Mouse (Mus musculus): ENCODE results near the gene Brms1l. TPM values are rescaled to one million over a fixed set of nuclear protein-coding genes. Genes with fewer than 3 reads are reported as not detected.
"Not testable (repeated sequence)": the region's sequence is repeated elsewhere in the genome, so short reads cannot be mapped to it uniquely, and the experiment has no call there.

The Brms1l gene
- total RNA-seq (2021), result 10 to 100 TPM; 25.8 to 29.0 TPM

DNA sequence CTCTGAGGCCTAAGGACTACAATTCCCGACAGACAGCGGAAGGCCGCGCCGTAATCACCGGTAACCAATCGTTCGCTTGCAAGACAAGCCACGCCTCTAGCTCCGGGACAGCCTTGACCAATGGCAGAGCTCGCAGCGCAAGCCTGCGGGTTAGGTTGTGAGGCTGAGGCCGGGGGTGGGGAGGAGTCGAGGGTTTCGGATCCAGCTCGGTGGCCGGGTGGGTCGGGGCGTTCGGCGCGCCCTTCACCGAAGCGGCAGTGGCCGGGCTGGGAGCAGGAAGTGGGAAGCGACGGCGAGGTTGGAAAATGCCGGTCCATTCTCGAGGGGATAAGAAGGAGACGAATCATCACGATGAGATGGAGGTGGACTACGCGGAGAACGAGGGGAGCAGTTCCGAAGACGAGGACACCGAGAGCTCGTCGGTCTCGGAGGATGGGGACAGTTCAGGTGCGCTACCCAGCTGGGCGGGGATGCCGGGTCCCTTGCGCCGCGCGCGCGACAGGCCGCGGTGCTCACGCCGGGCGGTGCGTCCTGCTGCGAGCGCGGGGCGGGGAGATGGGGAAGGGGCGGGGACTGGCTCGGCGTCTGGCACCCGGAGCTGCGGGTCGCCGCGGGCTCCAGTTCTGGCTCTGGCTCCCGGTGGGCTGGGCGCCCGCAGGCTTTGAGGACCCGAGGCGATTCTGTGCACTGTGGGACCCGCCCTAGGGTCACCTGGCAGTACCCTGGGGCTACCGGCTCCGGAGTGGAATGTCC is at the start of gene Brms1l:
TSS of gene Brms1l (plus strand) at position 126 of the 753 bp plus-strand sequence.
- peak; percentile 97 for DNase-seq

DNA sequence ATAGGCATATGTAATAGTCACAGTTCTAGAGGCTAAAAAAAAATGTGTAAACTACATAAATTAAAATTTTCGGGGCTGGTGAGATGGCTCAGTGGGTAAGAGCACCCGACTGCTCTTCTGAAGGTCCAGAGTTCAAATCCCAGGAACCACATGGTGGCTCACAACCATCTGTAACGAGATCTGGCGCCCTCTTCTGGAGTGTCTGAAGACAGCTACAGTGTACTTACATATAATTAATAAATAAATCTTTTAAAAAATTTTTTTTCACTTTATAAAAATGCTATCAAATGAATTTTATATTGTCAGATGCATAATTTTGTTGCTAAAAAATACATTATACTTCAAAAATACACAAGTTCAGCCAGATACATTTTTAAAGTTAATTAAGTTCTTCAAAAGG is 41.6 kb upstream of the Brms1l start:
- DNase-seq, result not testable (repeated sequence)

DNA sequence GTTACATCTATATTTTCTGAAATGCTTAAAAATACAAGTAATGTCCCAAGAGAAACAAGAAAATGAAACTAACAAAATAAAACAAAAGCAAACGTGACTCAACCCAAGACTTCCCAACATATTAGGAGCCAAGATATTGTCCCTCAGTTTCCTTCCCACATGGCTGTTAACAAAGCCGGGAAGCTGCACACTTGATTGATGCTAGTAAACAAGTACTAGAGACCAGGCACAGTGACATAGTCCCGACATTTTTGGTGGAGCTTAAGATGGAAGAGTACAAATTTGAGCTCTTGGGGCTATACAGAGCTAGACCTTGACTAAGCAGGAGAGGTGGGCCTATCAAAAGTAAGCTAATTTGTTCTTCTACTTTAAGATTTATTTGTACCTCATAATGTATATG is 39.0 kb upstream of the Brms1l start:
- no peak for DNase-seq

DNA sequence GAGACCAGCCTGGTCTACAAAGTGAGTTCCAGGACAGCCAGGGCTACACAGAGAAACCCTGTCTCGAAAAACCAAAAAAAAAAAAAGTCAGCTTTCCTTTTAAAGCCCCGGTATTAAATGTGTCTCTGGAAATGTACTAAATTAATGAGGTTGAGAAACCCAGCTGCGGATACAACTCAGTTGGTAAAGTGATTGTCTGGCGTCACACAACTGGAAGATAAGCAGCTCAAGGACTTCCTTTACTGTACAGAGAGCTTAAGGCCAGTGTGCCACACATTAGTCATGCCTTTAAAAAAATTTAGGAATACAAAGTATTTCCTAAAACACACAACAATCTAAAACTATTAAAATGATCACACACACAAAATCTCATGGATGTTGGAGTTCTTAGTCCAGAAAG is 37.4 kb upstream of the Brms1l start:
- DNase-seq, result no peak

DNA sequence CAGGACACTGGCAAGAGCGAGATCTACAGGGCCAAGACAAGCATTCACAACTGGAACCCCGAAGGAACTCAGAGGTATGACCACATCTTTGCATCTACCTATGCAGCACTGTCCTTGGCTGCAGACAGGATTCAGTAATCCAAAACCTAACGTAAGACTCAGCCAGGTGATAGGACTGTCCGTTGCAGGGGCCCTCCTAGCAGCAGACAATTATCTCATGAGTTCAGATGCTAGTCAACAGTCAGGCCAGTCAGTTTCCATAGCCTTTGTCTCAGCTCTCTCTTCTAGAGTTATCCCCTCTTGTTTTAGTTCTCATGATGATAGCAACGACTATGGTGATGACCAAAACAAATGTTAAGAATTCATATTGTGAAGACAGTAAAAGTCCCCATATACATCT is 36.0 kb upstream of the Brms1l start:
- DNase-seq, result no peak

DNA sequence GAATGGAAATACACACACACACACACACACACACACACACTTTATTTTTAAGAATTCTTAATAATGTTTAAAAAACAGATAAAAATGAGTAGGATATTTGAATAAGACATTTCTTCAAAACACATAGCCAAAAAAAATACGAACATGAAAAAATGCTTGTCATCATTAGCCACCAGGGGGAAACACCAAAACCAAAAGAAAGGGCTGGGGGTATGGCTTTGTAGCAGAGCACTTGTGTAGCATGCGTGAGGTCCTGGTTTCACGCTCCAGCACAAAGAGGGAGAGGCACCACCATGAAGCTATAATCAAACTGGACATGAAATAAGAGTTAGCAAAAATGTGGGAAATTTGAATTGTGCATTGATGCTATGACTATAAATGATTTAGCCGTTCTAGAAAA is 35.0 kb upstream of the Brms1l start:
- no peak for DNase-seq

DNA sequence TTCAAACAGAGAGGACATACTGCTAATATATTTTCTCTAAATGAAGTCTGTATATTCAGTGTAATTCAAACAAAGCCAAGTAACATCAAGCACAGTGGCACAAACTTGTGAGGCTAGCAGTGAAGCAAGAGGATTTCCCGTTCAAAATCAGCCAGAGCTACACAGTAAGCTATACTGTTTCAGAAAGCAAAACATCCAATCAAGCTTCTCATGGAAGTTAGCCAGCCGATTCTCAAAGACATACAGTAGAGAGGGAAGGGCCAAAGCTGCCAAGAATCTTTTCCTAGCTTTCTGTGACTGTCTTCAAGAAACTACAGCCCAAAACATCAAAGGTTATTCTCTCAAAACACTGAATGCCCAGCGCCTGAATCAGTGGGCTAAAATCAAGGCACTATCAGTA is 31.1 kb upstream of the Brms1l start:
- no peak for DNase-seq

DNA sequence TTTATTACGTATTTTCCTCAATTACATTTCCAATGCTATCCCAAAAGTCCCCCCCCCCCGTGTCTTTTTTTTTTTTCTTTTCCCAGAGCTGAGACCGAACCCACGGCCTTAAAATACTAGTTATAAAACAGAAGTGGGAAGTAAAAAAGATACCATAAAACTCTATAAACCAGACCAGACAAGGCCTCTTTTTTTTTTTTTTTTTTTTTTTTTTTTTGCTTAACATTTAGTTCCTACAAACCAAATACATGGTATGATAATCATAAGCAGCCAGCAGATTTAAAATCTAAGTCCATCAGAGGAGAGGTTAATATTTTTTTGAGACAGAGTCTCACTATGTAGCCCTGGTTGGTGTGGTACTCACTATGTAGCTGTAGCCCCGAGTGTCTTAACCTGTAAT is 19.6 kb upstream of the Brms1l start:
- DNase-seq, result no peak

DNA sequence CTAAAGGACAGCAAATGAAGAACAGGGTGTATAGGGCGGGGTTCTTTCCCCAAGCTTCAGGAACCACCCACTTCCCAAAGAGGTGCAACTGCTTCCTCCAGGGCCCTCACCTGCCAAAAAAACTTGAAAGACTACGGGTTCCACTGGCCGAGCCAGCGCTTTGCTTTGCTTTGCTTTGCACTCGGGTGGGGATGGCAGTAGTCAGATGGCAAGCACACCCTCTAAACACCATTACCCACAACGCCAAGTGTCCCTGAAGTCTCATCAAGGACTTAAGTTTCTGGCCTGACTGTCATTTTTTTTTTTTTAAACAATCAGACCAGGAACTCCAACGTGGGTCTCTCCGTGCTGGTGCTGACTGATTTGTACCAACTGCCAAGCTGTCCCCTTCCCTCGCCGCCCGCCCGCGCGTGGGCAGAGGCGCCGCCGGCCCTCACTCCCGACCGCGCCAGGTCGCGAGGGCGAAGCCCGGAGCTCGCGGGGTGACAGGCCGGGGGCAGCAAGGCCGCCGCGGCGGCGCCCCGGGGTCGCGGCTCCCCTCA is 15.9 kb upstream of the Brms1l start:
- DNase-seq, result peak; percentile 49

DNA sequence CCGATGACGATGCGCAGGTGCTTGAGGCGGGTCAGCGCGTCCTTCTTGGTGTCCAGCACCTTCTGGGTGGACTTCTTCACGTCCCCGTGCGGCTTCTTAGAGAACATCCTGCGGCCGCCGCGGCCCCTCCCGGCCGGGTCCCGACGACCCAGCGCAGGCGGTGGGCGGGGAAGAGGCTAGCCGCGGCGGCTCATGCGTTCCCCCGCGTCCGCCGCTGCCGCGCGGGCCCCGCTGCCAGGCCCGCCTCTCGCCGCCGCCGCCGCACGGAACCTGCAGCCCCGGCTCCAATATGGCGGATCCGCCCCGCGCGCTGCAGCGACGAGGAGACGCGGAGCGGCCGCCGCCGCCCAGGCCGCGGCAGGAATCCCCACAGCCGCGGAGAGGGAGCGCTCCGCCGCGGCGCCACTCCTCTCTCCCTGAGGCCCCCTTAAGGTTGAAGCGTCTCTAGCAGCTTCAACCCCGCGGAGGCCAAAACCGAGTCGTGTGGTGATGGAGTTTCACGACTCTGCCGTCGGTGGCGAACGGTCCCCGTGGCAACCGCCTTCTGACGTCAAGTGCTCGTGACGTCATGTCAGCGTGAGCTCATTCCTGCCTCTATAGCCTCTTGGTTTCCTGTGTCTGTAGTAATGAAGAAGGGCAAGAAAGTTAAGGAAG is 15.3 kb upstream of the Brms1l start, which contains the start of gene Ralgapa1:
TSS of gene Ralgapa1 (minus strand) at position 507 of the 654 bp plus-strand sequence.
- peak; percentile 92 for DNase-seq

DNA sequence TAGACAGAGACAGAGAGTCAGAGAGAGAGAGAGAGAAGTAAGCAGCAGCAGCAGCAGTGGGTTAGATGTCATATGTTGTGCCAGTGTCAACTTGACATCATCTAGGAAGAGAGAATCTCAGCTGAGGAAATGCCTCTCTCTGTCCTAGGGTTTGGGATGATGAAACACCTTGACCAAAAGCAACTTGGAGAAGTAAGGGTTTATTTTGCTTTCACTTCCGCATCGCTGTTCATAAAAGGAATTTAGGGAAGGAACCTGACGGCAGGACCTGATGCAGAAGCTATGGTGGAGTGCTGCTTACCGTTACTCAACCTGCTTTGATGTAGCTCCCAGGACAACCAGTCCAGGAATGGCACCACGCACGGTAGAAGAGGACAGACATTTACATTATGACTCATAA is 12.1 kb upstream of the Brms1l start:
- DNase-seq, result no peak

DNA sequence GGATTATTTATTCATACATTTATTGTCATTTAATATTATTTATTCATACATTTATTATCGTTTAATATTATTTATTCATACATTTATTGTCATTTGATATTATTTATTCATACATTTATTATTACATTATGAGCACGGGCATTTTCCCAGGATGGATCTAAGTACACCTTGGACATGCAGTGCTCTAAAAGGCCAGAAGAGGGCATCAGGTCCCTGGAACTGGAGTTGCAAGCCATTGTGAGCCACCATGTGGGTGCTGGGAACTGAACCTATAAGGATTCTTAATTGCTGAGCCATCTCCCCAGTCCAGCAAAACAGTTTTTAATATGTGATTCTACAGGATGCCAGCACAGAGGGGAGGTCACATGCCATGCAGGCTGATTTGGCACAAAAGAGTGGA is 10.6 kb upstream of the Brms1l start:
- no peak for DNase-seq

DNA sequence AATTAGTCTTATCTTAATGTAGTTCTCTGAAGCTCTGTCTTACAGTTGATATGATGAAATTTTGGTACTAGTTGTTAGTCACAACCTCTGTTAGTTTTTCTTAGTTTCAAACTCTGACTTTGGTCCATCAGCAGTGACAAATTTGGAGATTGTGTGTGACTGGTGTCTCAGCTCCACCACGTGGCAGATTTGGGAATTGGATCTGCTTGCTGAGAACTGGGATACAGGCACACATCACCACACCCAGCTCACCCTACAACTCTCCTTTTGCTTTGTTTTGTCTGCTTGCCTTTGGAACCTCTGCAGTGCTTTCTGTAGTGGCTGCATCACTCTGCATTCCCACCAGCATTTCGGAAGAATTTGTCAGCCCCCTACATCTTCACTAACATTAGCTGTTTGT is 5.0 kb upstream of the Brms1l start:
- peak; percentile 82 for DNase-seq

DNA sequence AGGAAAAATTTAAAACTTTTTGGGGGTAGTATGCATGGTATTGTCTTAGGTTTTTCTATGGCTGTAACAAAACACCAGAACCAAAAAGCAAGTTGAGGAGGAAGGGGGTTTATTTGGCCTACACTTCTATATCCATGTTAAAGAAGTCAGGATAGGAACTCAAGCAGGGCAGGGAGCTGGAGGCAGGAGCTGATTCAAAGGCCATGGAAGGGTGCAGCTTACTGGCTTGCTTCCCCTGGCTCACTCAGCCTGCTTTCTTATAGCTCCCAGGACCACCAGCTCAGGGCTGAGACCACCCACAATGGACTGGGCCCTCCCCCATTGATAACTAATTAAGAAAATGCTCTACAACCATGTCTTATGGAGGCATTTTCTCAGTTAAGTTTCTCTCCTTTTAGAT is 3.2 kb upstream of the Brms1l start:
- no peak for DNase-seq

DNA sequence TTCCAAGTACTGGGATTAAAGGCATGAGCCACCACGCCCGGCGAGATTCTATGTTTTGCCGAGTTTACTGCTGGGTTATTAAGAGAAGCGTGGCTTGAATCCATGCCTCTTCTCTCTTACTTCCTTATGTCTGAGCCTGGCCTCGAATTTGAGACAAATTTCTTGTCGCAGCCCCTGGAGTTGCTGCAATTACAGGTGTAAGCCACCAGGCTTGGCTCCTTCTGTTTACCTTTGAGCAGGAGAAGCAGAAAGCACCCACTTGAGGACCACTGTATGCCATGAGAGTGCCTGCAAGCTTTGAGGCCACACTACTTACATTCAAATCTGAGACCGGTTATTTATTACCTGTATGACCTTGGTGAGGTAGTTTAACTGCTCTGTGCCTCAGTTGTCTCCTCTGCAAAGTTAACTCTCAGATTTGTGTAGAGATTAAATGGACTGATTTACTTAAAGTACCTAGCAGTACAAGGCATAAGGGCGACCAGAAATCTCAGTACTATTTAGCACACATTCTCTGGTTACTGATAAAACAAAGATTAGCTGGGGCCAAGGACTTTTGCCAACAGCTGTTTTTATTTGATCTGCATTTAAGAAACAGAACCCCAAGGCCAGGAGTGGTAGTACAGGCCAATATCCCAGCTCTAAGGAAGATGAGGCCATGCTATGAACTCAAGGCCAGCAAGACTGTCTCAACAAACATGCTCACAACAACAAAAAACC is 2.1 kb upstream of the Brms1l start:
- DNase-seq, result no peak

DNA sequence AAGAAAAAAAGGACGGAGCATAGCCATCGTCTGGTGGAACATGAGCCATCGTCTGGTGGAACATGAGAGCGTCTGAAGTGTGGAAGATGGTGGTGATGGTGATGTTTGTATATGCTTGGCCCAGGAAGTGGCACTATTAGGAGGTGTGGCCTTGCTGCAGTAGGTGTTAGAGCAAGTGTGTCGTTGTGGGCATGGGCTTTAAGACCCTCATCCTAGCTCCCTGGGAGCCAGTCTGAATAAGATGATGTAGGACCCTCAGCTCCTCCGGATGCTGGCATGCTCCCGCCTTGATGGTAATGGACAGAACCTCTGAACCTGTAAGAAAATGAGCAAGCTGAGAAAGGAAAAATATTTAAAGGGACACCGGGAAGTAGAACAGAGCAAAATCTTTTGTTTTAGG is 1.2 kb upstream of the Brms1l start:
- DNase-seq, result no peak

DNA sequence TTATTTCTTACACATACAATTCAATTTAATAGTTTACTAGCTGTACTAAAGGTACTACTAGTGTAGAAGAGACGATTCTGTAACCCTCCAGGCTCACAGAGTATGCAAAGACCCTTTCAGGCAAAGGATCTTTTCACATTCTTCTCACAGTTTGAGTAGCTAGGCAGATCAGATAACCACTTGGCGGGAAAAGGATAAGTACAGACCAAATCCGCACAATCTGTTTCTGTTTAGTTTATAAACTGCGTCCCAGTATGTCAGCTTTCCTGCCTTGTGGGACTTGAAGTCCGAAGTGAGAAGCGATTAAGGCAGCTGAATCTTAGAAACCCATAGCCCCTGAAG is 296 bp upstream of the Brms1l start:
- no peak for DNase-seq

DNA sequence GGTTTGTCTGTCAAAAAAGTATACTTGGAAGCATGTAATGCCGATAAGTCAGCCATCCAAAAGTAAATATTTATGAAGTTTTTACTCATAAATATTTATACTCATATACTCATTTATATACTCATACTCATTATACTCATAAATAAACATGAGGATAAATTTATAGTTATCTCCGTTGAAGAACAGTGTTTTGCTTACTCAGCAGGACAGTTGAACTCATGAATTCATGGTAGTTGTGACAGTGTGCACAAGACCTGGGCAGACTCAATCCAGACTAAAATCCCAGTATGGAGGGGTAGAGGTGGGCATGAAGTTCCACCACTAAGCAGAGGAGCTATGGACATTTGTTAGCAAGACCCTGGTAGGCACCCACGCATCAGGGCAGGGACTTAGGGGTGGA is 1.4 kb downstream of the Brms1l start:
- no peak for DNase-seq

DNA sequence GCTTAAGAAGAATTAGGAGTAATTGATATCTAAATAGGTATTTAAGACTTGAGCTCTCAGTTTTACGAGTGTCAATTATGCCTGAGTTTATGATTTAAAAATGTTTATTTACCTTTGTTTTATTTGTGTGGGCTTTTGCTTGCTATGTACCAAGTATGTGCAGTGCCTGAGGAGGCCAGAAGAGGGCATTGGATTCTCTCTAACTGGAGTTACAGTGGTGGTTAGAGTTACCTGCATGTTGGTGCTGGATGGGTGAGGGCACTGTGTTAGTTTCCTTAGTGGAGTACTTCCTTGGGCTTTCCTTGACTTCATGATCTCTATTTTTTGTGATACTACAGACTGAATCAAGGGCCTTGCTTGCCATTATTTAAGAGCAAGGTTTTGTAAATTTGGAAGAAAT is 10.6 kb downstream of the Brms1l start:
- DNase-seq, result peak; percentile 19

DNA sequence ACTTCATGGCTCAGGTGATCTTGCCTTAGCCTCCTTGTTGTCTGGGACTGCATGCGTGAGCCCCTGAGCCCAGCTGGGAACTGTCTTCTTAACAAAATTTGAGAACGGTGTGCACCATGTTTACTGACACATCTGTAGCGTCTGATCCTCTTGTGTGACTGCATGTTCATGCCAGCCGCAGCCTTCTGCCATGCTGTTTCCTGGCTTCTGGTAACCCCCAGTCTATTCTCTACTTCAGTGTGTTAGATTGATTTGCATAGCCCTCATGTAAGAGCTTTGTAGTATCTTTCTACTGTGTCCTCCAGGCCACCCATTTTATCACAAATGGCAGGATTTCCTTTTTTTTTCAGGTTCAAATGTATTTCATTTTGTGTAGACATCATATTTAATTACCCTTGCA is 11.7 kb downstream of the Brms1l start:
- DNase-seq, result no peak

DNA sequence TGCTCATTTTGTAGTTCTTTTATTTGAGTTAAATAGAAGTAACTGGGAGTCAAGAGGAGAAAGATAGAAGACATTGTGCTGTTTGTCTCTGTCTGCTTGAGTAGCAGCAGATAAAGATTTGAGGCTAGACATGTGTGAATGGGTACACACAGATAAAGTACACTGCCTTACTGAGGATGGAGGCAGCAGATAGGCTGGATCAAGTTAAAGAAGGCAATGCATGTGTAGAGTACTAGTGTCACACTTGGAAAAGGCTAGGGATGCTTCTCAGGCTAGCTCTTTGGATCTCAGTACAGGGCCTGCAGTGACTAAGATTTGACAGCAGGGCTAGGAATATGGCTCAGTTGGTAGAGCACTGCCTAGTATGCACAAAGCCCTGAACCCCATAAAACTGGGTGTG is 14.5 kb downstream of the Brms1l start:
- DNase-seq, result no peak

DNA sequence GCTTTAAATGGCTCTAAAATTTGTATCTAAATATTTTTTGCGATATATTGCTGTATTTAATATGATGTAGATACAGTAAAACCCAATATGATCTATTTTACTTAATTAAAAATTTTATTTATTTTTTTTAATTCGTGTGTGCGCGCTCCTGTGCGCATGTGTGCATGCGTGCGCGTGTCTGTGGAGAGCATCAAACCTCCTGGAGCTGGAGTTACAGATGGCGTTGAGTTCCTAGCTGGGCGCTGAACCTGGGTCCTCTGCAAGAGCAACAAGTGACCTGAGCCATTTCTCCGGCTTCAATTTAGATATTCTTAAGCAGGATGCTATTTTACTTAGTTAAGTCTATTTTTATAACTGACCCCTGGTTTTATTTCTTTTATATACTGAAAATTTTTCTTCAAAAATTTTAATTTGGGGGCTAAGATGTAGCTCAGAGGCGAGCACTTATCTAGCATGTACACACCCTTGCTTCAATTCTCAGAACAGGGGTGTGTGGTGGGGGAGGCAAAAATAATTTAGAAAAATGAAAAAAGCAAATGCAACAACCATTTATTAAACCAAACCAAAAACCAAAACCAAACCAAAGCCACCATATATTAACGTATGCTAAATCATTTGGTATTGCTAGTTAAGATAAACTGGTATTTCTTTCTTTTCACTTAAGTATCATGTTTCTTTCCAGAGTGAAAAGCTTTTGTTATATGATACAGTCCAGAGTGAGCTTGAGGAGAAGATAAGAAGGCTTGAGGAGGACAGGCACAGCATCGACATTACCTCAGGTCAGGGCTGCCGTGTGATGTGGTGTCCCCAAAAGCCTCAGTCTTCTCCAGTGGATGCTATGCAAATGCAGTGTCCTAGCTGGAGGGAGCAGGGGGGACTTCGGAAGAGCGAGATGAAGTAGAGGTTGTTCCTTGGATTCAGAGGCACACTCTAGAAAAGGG is 23.6 kb downstream of the Brms1l start:
- no peak for DNase-seq
